Mouse (Mus musculus) testis, postnatal 10 days (tissue): ENCODE data around the gene Col25a1.

Experiments
- DNase-seq: peaks from one replicate; pipeline ENCODE4 v3.0.0; 2021; ENCODE audit warnings: low spot score

Gene Col25a1

GRCm38 (mm10) chr3:130252355-130252754 lies 121.1 kb downstream of the Col25a1 start:
- no peak for DNase-seq

GRCm38 (mm10) chr3:130256059-130256458 lies 124.8 kb downstream of the Col25a1 start:
- no peak for DNase-seq

GRCm38 (mm10) chr3:130256610-130257009 lies 125.3 kb downstream of the Col25a1 start:
- no peak for DNase-seq

GRCm38 (mm10) chr3:130259670-130260069 lies 128.4 kb downstream of the Col25a1 start:
- peak; percentile 44 for DNase-seq

- DNase-seq: no peak
These were observed 129.0 kb downstream of the Col25a1 start for GRCm38 (mm10) chr3:130260316-130260715.

GRCm38 (mm10) chr3:130265104-130265503 lies 133.8 kb downstream of the Col25a1 start:
- no peak for DNase-seq

GRCm38 (mm10) chr3:130270509-130270908 lies 139.2 kb downstream of the Col25a1 start:
- DNase-seq: no peak

- no peak for DNase-seq
These were observed 142.6 kb downstream of the Col25a1 start for GRCm38 (mm10) chr3:130273949-130274348.

- no peak for DNase-seq
These were observed 147.2 kb downstream of the Col25a1 start for GRCm38 (mm10) chr3:130278298-130279050.

- DNase-seq: no peak
These were observed 151.9 kb downstream of the Col25a1 start for GRCm38 (mm10) chr3:130283011-130283760.

GRCm38 (mm10) chr3:130288102-130288501 lies 156.8 kb downstream of the Col25a1 start:
- DNase-seq: no peak

GRCm38 (mm10) chr3:130288756-130289155 lies 157.5 kb downstream of the Col25a1 start:
- no peak for DNase-seq

GRCm38 (mm10) chr3:130289220-130289619 lies 157.9 kb downstream of the Col25a1 start:
- no peak for DNase-seq

GRCm38 (mm10) chr3:130290175-130290574 lies 158.9 kb downstream of the Col25a1 start:
- DNase-seq: no peak

GRCm38 (mm10) chr3:130290672-130291071 lies 159.4 kb downstream of the Col25a1 start:
- no peak for DNase-seq

- no peak for DNase-seq
These were observed 160.6 kb downstream of the Col25a1 start for GRCm38 (mm10) chr3:130291926-130292325.

GRCm38 (mm10) chr3:130300530-130300929 lies 169.2 kb downstream of the Col25a1 start:
- no peak for DNase-seq

GRCm38 (mm10) chr3:130303597-130303996 lies 172.3 kb downstream of the Col25a1 start:
- DNase-seq: no peak

GRCm38 (mm10) chr3:130304827-130305226 lies 173.5 kb downstream of the Col25a1 start:
- DNase-seq: no peak

- no peak for DNase-seq
These were observed 174.4 kb downstream of the Col25a1 start for GRCm38 (mm10) chr3:130305686-130306085.

GRCm38 (mm10) chr3:130309277-130309676 lies 178.0 kb downstream of the Col25a1 start:
- DNase-seq: no peak

GRCm38 (mm10) chr3:130310694-130311305 lies 179.5 kb downstream of the Col25a1 start:
- no peak for DNase-seq

GRCm38 (mm10) chr3:130313246-130313645 lies 181.9 kb downstream of the Col25a1 start:
- DNase-seq: no peak
